Mouse (Mus musculus) kidney, adult 2 months (tissue): ENCODE results near the gene Cnnm3. TPM values are rescaled to one million over a fixed set of nuclear protein-coding genes. Genes with fewer than 3 reads are reported as not detected.

Source experiments
- DNase-seq: peaks from one replicate; pipeline ENCODE4 v3.0.0; 2021
- H3K27ac ChIP-seq: fragments of 200-500 bp; 2 replicates; pipeline ENCODE4 v1.5.1; 2012; ENCODE audit warnings: low read depth, low read length, control low read depth, inconsistent platforms; ENCODE audit not compliant: insufficient read depth
- H3K27me3 ChIP-seq: fragments of 200-500 bp; replicated peaks from 2 replicates; pipeline ENCODE4 v1.6.1; 2012; ENCODE audit warnings: mild to moderate bottlenecking, moderate library complexity, low read length, inconsistent platforms; ENCODE audit not compliant: control insufficient read depth, insufficient read depth
- H3K36me3 ChIP-seq: fragments of 200-500 bp; 2 replicates; pipeline ENCODE4 v1.6.1; 2012; ENCODE audit warnings: mild to moderate bottlenecking, moderate library complexity, low read length, inconsistent platforms; ENCODE audit not compliant: control insufficient read depth, insufficient read depth
- H3K4me1 ChIP-seq: fragments of 200-500 bp; 2 replicates; pipeline ENCODE4 v1.6.1; 2011; ENCODE audit warnings: low read length; ENCODE audit not compliant: control insufficient read depth, insufficient read depth
- H3K4me3 ChIP-seq: fragments of 200-500 bp; 2 replicates; pipeline ENCODE4 v1.5.1; 2011; ENCODE audit warnings: mild to moderate bottlenecking, low read depth, low read length, control low read depth; ENCODE audit not compliant: insufficient read depth
- CTCF ChIP-seq: fragments of 200-500 bp; conservative IDR thresholded peaks from 2 replicates; pipeline ENCODE4 v1.5.1; 2011; ENCODE audit warnings: low read depth, mild to moderate bottlenecking, control low read depth, low read length, moderate library complexity, mixed read lengths; ENCODE audit not compliant: insufficient read depth, insufficient read length
- POLR2A ChIP-seq: fragments of 200-500 bp; IDR thresholded peaks from one replicate; pipeline ENCODE4 v1.6.1; 2011; ENCODE audit warnings: low read depth, low read length, control low read depth
- WGBS: fragments of 180-500 bp; shearing (Covaris S2); methylation state at CpG from one replicate; pipeline ENCODE4 v1.1.7; 2018; 5-methylcytosine and 5-hydroxymethylcytosine counted together
- polyA plus RNA-seq: library from polyadenylated mRNA; depleted of rRNA; stranded (reverse); fragments of >200 nt; gene quantifications from 2 replicates; pipeline ENCODE4 v1.2.3, GENCODE M21; 2012

Cnnm3 gene
- polyA plus RNA-seq, 1 experiment = 19.8 TPM

DNA sequence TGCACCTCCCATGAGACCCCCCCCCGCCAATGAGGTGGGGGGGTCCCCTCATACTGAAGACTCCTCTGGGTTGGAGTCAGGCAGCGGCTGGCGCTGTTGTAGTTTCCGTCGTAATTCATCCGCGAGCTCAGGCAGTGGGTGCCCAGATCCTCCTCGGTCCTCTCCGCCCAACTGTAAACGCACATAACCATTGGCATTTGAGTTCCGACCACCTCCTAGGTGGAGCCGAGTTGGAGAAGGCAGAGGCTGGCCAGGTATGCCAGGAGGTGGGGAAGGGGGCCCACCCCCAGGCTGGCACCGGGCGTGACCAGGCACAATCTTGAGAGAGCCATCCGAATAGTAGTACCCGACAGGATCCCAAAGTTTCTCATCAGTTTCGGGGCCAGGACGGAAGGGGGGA, 37.8 kb downstream of the Cnnm3 start:
- Histone ChIP-seq H3K4me3 (no peak overlapping the region), H3K4me1 (peaks cover 3% of the 10 kb centered on the region; the same call in 1 of the 2 replicates), H3K27ac (no peak overlapping the region), H3K36me3 (no peaks in the 10 kb centered on the region), H3K27me3 (no peaks in the 10 kb centered on the region)
- 66% methylated on average over 18 of the region's 18 CpGs for WGBS
- TF ChIP-seq CTCF (no peak), POLR2A (no peak)
- no peak for DNase-seq

DNA sequence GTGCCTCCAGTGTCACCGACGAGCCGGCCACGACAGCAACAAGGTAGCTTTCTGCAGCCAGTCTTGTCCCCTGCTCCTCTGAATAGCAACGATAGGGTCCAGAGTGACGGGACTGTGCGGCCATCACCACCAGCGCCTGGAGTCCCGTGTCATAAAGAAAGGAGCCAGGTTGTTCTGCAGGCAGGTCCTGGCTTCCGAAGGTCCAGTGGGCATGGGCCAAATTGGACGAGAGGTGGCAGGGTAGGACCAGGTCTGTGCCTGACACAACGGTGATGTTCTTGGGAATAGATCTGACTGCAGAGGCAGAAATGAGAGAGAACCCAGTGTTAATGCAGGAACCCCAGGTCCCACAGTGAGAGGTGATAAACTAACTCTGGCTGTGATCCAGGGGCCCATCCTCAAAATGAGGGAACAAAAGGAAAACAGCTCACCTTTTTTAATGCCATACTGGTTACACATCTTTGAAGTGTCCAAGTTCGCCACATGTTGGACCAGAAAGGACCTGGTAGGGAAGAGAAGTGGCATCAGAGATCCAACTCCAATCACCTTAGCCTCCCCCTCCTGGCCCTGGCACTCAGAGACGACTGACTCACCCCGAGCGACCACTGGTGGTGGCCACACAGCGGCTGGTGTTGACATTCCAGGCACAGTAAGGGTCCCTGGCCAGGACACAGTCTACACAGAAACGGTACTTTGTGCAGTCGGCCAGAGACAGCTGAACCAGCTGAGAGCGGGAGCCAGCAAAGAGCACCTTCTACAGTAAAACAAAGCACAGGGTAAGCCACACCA, 38.6 kb downstream of the Cnnm3 start:
- no peak overlapping the region for H3K27ac ChIP-seq
- H3K27me3 ChIP-seq = no peaks in the 10 kb centered on the region
- TF ChIP-seq CTCF = no peak; the same call in 1 of the 2 replicates
- no peaks in the 10 kb centered on the region for H3K36me3 ChIP-seq
- H3K4me3 ChIP-seq = no peak overlapping the region
- peaks cover 3% of the 10 kb centered on the region; the same call in 1 of the 2 replicates for H3K4me1 ChIP-seq
- WGBS = 74% methylated on average over 20 of the region's 20 CpGs
- no peak for DNase-seq

DNA sequence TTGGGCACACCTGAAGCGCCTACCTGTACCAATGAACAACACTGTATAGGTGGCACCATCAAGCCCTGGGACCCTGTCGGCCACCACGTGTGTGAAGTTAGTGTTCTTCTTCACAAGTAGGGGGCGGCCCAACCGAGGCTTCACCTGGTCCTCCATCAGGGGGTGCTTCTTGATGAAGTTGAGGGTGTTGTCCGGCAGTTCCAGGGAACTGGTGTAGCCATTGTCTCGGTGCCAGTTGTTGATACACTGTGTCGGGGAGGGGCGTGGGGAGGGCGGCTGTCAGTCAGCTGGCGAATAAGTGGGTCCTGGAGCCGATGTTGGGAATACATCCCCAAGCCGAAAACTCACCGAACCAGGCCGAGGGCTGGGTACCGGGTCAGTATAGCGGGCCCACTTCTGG, 40.2 kb downstream of the Cnnm3 start:
- WGBS = 81% methylated on average over 17 of the region's 17 CpGs
- Histone ChIP-seq H3K27ac (no peak overlapping the region), H3K4me3 (no peak overlapping the region), H3K27me3 (no peaks in the 10 kb centered on the region), H3K36me3 (no peaks in the 10 kb centered on the region), H3K4me1 (no peaks in the 10 kb centered on the region)
- TF ChIP-seq POLR2A = no peak
- no peak for TF ChIP-seq CTCF
- no peak for DNase-seq

DNA sequence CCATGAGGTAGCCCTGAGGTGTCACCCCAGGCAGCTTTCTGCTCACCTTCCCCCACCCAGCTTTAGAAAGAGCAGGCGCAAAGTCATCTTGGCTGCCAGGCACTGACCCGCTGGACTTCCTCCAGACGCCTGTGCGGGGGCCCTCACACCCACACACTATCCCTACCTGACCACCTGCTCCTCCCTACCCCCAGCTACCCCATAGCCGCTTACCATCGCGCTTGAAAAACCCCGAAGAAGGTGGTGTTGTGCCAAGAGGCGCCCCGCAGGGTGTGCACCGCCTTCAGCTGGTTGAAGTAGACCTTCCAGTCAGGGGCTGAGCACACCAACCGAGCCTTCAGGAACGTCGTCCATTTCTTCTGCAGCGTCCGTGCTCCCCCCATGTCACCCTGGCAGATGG, 40.8 kb downstream of the Cnnm3 start:
- WGBS = 60% methylated on average over 16 of the region's 16 CpGs
- H3K36me3 ChIP-seq = no peaks in the 10 kb centered on the region
- no peak overlapping the region for H3K27ac ChIP-seq
- H3K4me3 ChIP-seq = no peak overlapping the region
- DNase-seq = no peak
- H3K4me1 ChIP-seq = no peaks in the 10 kb centered on the region
- no peaks in the 10 kb centered on the region for H3K27me3 ChIP-seq
- TF ChIP-seq POLR2A = no peak
- no peak for TF ChIP-seq CTCF

DNA sequence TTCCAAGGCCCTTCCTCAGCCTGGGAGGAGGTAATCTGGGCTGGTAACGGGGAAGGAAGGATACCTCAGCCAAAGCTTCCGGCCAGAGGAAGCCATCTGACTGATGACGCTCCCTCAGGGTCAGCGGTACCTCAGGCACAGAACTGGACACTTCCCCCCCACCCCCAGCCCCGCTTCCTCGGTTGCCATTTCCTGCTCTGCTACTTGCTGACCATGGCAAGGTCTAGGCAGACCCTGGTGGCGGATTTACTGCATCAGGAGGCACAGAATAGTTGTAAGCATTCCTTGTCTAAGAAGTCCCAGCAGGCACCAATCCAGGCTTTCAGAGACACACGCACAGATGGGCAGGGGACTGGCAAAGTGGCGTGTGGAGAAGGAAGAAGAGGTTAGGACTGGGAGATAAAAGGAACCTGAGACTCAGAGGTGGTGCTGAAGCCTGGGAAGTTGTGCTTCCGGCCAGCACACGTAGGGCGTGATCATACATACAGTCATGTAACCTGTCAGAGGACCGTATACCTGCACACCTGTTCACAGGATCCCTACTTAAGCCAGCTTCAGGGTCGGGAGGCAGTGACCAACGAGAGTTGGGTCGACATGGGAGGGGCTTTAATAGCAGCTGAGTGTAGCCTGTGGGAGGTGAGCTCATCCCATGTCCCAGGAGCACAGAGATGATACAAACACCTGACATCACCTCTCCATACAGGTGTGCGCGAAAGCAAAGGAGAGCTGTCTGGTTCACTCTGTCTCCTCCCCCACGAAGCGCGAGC, 43.1 kb downstream of the Cnnm3 start:
- Histone ChIP-seq H3K36me3 (no peaks in the 10 kb centered on the region), H3K4me1 (peaks cover 3% of the 10 kb centered on the region; the same call in 1 of the 2 replicates), H3K27me3 (no peaks in the 10 kb centered on the region), H3K27ac (peak overlapping the region; percentile 36), H3K4me3 (peak overlapping the region; percentile 4; the same call in 1 of the 2 replicates)
- TF ChIP-seq POLR2A (no peak), CTCF (no peak)
- DNase-seq = peak; percentile 78
- WGBS = 57% methylated on average over 21 of the region's 21 CpGs

DNA sequence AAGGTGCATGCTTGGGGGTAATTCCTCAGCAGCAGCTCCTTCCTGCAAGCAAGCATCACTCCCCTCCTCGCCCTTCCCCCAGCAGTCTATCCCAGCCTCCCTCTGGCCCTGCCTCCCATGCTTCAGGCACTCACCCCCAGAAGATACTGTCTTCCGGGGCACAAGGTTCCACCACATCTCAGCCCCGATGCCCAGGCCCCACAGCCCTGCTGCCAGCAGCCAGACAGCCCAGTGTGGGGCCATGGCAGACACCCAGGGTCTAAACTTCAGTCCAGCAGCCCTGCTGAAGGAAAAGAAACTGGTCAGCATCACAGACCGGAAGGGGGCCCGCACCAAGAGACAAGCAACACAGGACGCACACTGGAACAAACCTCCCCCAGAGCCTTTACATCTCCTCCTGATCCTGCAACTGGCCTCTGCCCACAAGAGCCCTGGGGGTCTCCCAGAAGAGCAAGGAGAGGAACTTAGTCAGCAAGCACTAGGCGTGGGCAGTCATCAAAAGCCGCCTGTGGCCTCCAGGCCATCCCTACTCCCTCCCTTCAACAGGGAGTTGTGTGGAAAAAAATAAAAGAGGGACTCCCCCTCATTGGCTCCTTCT, 44.2 kb downstream of the Cnnm3 start:
- 39% methylated on average over 8 of the region's 8 CpGs for WGBS
- Histone ChIP-seq H3K27ac (peak overlapping the region; percentile 57), H3K4me3 (peak overlapping the region; percentile 75), H3K36me3 (no peaks in the 10 kb centered on the region), H3K4me1 (peaks cover 3% of the 10 kb centered on the region; the same call in 1 of the 2 replicates), H3K27me3 (no peaks in the 10 kb centered on the region)
- TF ChIP-seq CTCF = no peak
- no peak for TF ChIP-seq POLR2A
- DNase-seq = peak; percentile 32

DNA sequence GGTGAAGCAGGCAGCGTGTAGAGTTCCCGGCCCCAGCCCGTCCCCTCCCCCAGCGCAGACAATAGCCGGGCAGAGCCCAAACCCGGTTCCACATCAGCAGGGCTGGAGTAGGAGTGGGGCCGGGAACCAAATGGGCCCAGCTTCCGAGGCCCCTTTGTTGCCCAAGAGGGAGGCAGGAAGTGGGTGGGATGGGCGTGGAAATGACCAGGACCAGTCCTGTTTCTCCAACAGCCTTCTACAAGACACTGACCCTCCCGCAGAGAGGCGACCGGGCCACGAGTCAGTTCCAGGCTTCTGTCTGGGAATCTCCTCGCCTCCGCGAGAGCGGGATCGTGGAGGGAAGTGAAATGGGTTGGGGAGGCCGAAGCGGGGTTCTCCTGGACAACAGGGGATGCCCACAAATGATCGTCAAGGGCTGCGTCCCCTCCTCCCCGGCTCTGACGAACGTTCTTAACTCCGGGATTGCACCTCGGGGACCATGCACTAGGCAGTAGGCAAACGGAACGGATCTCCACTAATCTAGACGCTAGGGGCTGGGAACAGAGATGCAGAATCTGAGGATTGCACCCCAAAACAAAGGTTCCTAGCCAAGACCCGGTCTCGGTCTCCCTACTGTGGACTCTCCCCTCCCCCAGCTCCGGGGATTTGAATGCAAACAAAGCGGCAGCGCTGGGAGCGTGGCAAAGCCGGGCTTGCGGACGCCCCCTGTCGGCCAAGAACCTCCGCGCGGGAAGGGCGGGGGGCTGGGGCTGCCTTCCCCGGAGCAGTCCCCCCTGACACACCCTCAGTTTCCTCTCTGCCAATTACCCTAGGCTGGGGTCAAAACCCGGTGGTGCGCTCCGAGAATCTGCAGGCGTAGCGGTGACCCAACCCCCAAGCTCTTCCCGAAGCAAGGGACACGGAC, 45.1 kb downstream of the Cnnm3 start:
- TF ChIP-seq POLR2A (peak; percentile 71), CTCF (peak; percentile 52)
- peak; percentile 93 for DNase-seq
- Histone ChIP-seq H3K4me3 (peak overlapping the region; percentile 75), H3K27me3 (no peaks in the 10 kb centered on the region), H3K27ac (peak overlapping the region; percentile 86), H3K4me1 (peaks cover 3% of the 10 kb centered on the region; the same call in 1 of the 2 replicates), H3K36me3 (no peaks in the 10 kb centered on the region)
- WGBS = under 1% methylated on average over 52 of the region's 52 CpGs
